Mouse (Mus musculus) T-helper 1 cell (primary cell): ENCODE measurements around the gene Rdh16f2.
"Not testable (repeated sequence)": the region's sequence is repeated elsewhere in the genome, so short reads cannot be mapped to it uniquely, and the experiment has no call there.

Experiments
- in situ Hi-C: fragments of 300-600 bp; cut with MboI, MseI; formaldehyde crosslinking; loops from one replicate; pipeline ENCODE4 v1.15.1; 2025; ENCODE audit warnings: high pct_unique_total_duplicates

Gene Rdh16f2

DNA sequence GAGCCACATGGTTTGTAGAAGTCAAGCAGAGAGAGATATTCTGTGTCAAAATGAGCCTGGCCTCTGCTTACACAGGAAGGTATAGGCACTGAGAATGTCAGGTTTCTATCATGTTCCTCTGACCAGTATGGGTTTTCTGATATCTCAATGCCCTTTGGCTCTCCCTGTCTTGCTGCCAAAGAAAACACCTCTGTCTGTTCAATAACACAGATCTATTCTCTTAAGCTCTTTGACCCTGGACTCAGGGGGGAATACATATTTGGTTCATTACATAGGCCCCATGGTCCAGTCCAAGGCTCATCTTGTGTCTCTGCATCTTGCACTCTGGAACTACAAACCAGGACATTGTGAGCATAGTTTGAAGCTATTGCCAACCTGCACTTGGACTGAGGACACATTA, 22.3 kb downstream of the Rdh16f2 start, which contains the start of gene Rdh7:
Rdh7 (minus strand) TSS at position 213 of the 400 bp plus-strand sequence.
- in situ Hi-C loops: no loop called here

DNA sequence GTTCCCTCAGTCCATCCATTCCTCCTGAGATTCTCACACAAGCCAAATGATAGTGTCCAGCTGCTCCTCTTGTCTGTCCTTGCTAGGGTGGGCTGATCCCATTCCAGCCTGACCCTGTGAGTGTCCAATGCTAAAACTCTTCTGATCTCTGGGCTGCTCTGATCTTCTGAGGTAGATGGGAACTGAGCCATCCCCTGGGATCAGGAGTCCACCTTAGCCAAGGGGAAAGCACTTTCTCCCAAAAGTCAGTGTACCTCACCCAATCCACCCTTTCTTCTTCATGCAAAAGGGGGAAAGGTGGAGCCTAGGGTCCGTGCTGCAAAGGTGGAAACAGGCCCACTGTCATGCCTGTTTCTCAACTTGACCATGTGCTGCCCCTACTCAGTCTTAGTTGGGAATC, 25.2 kb downstream of the Rdh16f2 start:
- in situ Hi-C loops: no loop called here

DNA sequence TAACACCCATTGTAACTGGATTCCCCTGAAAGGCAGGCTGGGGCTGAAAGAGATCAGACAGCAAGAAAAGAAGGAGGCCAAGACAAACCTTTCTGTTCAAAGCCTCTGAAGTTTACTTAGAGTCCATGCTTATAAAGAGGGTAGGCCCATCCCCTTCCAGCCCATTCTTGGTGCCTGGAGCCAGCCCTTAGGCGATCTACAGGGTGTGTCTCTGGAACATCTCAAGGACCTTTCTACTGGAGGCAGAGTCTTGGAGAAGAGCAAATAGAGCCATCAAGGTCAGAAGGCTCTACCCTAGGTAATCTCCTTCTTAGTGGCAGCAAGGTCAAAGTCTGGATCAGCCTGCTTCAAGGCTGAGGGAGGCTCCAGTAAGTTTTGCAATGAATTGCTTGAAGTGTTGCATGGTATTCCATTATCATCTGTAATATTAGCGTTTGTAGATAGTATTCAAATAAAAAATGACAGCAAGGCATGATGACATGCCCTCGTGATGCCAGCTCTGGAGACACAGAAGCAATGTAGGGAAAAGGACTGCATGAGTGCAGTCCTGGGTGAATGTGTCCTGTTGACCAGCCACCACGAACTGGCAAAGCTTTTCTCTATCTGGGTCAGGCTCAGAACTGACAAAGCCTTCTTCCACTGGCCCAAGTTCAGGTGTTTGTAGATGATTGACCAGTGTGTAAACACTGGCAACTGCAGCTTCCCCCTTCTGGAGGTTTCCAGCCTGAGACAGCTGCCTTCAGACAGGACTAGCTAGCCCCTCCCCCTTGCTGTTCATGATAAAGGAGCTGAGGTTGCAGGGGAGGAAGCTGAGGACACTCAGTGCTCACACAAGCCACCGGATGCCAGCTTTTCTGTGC, 27.1 kb downstream of the Rdh16f2 start:
- in situ Hi-C loops: not testable (repeated sequence)

DNA sequence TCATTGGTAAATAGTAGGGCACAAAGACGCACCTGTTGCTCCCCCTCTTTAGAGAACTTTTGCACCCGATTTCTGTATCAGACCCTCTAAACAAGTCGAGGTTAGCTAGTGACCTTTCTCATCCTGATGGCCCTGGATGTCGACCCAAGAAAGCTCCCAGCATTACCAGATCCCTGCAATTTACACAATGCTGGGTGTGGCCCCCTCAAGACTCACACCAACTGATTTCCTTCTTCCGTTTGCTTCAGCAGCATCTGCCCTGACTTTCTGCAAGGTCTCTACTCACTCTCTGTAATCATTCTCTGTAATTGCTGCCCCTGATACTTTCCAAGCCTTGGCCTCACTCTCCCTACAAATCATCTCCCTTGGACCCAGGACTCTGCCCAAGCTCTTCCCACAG, 30.4 kb downstream of the Rdh16f2 start:
- in situ Hi-C loops: no loop called here

DNA sequence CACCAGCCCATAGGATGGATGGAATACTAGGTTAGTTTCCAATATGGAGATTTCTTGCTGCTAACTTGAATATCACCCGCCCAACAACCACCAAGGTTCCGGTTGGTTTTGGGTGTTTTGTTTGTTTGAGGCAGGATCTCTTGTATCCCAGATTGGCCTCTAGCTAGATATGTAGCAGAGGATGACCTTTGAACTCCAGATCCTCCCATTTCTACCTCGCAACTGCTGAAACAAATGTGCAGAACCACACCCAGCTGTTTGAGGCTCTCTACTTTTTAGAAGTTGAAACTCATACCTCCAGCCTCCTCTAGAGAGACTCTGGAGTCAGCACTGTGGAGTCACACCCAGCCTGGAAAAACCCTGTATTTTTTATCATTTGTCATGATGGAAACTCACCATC, 31.2 kb downstream of the Rdh16f2 start:
- in situ Hi-C loops: no loop called here

DNA sequence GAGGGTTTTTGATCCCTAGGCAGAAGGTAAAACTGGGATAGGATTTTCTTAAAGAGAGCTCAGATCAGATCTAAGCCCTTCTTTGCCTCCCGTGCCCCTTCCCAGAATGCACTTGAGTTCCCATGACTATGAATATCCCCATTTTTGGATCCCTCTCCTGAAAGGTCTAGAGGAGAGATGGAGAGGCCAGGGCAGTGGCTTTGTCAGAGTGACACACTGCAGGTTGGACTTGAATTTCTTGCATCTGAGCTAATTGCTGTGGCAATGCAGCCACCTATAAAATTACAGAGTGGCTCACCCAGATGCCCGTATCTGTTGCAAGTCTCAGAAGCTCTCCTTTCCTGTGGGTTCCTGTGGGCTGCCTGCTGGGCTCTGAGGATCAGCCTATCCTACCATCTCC, 31.9 kb downstream of the Rdh16f2 start, which contains the start of gene Sdr9c7:
Sdr9c7 (plus strand) TSS at position 301 of the 400 bp plus-strand sequence.
- in situ Hi-C loops: no loop called here

DNA sequence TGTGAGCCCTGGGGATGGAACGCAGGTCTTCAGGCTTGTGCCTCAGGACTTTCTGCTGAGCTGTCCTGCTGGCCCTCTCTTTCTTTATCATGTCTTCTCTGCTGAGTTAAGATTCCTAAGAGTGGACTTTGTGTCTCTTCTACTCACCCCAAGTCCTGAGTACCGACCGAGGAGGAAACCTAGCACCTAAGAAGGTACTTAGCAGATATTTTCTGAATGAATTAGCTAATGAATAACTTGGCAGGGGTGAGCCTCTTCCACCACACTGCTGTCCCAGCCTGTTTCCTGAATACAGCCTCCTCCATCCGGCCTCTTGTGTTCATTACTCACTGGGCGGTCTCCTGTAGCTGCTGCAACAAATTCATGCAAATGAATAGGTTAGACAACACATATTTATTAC, 33.5 kb downstream of the Rdh16f2 start:
- in situ Hi-C loops: loop anchor here (5.0 kb wide), 1 partner anchor 78 kb away; no protein-coding TSS in a partner anchor

DNA sequence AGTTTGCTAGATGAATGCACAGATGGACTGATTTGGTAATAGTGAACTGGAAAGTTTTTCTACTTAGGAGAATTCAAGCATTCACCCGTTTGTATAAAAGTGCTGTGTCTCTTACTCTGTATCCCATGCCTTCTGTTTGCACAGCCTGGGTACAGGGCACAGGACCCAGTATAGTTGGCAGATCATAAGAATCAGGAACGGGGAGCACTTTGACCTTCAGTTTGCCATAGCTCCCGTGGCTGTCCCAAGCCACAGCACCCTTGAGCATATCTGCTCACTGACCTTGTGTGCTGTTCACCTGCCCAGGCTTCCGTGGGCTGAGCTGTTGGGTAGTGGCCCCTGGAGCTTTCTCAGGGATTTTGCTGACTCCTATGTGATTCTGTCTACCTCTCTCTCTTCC, 35.5 kb downstream of the Rdh16f2 start:
- in situ Hi-C loops: loop anchor here (5.0 kb wide), 1 partner anchor 76 kb away; no protein-coding TSS in a partner anchor

DNA sequence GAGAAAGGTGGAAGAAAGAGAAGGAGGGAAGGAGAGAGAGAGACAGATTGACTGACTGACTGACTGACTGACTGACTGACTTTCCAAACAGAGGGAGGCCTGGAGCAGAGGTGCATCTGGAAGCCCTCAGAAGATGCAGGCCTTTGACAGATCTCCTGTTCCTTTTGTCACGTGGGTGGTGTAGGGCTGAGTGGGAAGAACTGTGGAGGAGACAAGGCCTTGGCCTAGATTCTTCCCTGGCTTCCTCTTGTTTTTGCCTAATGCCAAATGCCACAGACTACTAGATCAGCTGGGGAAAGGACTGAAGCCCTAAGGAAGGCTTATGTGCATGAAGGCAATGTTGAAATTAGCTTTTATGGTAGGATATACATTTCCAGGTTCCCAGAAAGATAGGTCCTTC, 36.8 kb downstream of the Rdh16f2 start:
- in situ Hi-C loops: loop anchor here (5.0 kb wide), 1 partner anchor 74 kb away; no protein-coding TSS in a partner anchor

DNA sequence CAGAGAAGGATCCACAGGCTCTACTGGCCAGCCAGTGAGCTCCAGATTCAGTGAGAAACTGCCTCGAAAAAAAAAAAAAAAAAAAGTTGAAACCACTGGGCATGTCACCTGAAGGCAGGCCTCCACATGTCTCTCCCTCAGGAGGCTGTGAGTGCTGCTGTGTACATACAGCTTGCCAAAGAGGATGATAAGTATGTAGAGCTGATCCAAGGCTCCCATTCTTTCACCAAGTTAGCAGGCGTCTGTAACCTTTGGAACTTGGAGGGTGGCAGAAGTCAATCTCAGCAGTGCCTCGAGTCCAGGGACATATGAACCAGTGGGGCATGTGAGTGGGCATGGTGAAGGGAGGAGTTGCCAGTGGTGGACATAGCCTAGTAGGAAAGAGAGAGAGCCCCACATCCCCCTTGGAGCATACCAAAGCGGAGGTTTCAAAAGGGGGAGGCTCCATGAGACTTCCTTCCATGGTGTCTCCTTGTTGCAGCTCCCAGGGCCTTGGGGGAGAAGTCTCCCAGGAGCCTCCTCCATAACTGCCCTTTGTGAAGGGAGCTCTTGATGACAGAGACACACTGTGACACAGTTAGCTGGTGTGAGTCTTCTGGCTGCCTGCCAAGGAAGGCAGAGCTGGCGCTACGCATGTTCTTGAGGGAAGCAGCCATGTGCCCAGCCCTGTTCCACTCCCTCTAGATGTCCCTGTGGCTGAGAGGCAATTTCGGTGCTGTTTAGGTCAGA, 38.6 kb downstream of the Rdh16f2 start:
- in situ Hi-C loops: loop anchor here (5.0 kb wide), 1 partner anchor 72 kb away; no protein-coding TSS in a partner anchor

DNA sequence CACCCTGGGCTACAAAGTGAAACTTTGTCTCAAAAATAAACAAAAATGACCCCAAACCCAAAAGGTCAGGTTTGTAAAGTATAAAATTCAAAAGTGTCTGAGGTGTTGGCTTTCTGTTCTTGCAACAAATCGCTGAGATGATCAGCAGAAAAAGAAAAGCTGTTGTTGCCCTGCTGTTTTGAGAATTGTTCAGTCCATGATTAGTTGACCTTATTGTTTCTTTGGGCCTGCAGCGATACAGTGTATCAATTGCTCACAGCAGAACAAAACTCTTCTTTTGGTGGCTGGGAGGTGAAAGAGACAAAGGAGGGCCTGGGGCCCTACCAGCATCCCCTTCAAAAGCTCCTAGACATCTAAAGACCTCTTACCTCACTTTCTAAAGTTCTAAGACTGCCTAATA, 39.9 kb downstream of the Rdh16f2 start:
- in situ Hi-C loops: no loop called here

DNA sequence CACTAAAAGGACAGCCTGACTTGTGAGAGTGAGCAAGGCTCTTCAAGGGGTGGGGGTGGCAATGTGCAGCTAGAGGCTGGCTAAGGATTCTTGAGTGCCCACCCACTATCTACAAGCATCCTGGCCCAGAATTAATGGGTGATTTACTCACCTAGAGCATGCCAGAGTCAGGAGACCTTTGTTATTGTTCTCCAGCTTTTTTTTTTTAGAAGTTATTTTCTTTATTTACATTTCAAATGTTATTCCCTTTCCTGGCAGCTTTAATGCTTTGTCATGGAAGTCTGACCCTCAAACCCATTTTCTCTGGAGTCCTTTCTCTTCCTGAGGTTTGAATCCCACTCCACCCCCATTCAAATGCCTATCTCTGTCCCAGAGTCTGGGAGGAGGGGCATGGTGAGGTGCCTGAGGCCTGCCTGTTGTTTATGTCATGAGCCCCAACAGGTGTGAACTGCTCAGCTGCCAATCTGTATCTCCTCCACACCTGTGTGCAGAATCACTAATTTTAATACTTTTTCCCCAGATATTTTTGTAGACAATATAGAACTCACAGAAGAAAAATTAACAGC, 41.2 kb downstream of the Rdh16f2 start:
- in situ Hi-C loops: no loop called here

DNA sequence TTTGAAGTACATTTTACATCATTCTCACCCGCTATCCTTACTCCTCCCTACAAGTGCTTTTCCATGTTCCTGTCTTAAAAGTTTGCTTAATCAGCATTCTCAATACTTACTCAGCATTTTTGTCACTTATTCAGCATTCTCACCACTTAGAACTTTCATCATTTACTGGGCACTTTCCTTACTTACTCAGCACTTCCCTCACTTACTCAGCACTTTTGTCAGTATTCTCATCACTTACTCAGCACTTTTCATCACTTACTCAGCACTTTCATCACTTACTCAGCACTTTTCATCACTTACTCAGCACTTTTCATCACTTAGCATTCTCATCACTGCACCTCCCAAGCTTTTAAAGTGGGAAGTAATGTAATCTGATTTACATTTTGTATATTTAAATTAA, 49.3 kb downstream of the Rdh16f2 start:
- in situ Hi-C loops: no loop called here

DNA sequence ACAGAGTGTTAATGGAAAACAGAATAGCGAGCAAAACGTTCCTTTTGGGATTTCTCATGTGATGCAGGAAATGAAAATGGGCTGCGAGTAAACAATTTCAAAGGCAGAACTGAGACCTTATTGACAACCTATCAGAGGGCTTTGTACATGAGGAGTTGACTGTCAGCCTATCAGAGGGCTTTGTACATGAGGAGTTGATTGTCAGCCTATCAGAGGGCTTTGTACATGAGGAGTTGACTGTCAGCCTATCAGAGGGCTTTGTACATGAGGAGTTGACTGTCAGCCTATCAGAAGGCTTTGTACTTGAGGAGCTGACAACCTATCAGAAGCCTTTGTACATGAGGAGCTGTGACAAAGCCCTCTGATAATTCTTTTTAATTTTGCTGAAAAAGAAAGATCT, 50.9 kb downstream of the Rdh16f2 start:
- in situ Hi-C loops: not testable (repeated sequence)

DNA sequence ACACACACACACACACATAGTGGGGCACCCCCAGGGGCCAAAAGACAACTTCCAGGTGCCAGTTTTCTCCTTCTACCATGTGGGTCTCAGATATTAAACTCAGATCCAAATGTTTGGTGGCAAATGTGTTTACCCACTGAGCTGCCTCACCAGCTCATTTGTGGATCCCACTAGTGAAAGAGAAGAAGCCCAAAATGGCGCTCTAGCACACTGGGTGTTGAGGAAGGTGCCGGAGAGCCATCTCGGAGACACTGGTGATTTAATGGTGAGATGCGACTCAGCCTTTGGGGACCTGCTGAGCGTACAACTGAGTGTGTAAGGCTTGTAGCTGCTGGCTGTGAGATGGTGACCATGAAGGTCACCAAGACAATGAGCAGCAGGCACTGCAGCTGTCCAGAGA, 51.4 kb downstream of the Rdh16f2 start:
- in situ Hi-C loops: no loop called here

DNA sequence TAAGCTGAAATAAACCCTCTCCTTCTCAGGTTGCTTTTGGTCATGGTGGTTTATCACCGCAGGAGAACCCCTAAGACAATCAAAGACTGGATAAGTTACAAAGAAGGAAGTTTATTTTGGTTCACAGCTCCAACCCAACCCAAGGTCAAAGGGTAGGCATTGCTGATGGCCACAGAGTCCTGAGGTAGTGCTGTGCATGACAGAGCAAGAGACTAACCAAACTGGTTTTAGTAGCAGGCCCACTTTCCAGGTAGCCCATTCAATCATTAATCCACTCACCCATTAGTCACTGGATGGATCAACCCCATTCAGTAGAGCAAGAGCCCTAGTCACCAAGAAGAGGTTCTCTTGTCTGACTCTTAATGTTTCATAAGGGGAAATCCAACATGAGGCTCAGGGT, 56.0 kb downstream of the Rdh16f2 start:
- in situ Hi-C loops: no loop called here

DNA sequence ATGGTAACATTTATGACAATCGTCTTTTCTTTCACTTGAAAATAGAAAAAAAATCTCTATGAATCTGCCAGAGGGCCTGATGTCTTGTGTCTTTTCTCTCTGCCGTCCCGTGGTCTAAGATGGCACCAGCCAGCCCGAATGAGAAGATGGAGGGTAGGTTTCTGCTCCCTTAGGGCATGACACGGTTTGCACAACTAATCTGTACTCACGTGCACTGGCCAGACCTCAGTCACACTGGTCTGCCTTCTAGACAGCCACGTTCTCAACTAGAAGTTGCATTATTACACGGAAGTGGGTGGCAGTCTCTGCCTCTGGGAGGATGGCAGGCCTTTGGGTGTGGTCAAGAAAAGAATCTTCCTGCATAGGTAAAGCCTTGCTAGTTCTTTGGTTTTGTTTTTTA, 56.8 kb downstream of the Rdh16f2 start:
- in situ Hi-C loops: no loop called here

DNA sequence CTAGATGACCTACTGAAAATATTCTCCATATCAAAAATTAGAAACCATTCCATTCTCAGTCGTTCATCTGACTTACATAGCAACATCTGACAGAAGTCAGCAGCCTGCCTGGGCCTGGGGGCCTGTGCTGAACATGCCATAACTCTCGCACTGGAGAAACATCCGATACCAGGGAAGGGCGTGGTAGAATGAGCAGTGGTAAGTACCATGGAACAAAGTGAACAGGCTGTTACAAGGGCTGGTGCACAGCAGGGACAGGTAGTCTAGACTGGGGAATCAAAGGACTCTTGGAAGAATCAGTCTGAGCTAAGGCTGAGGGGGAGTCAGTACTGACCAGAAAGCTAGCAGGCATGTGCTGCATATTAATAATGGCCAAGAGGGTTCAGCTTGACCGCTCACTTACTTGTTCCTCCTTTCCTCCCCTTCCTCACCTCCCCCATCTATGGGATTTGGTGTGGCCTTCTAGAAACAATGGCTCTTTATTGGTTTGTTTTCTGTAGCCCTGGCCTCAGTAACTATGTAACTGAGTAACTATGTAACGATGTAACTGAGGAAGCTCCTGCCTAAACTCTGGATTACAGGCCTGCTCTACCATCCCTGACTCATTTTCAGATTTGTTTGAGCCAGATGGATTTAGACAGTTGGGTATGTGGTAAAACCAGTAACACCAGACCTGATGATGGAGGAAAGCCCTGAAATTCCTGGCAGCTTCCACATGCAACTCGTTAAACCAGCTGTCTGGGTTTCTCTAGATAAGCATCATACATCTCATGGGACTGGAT, 58.5 kb downstream of the Rdh16f2 start:
- in situ Hi-C loops: no loop called here
